Mouse (Mus musculus) embryonic facial prominence, embryonic 15.5 days (tissue): ENCODE results near the gene Anxa2. TPM values are rescaled to one million over a fixed set of nuclear protein-coding genes. Genes with fewer than 3 reads are reported as not detected.

ENCODE experiments used
- ATAC-seq: fragments of 200-750 bp; cut with Nextera tagmentation; 2 replicates; pipeline ENCODE4 v1.8.0; 2017; ENCODE audit warnings: low read depth, moderate TSS enrichment; ENCODE audit not compliant: insufficient number of reproducible peaks, low FRiP score, low TSS enrichment
- H3K27ac ChIP-seq: fragments of 300-500 bp; sonication (generic); replicated peaks from 2 replicates; pipeline ENCODE4 v1.5.1; 2015; ENCODE audit warnings: mild to moderate bottlenecking, inconsistent platforms
- H3K27me3 ChIP-seq: fragments of 300-500 bp; sonication (generic); 2 replicates; pipeline ENCODE4 v1.6.1; 2015; ENCODE audit warnings: inconsistent platforms
- H3K36me3 ChIP-seq: fragments of 300-500 bp; sonication (generic); 2 replicates; pipeline ENCODE4 v1.6.1; 2015; ENCODE audit warnings: mild to moderate bottlenecking, inconsistent platforms
- H3K4me1 ChIP-seq: fragments of 300-500 bp; sonication (generic); 2 replicates; pipeline ENCODE4 v1.6.1; 2015; ENCODE audit warnings: inconsistent platforms
- H3K4me2 ChIP-seq: fragments of 300-500 bp; sonication (generic); replicated peaks from 2 replicates; pipeline ENCODE4 v1.6.1; 2015; ENCODE audit warnings: mild to moderate bottlenecking, inconsistent platforms
- H3K4me3 ChIP-seq: fragments of 300-500 bp; sonication (generic); replicated peaks from 2 replicates; pipeline ENCODE4 v1.5.1; 2015; ENCODE audit warnings: mild to moderate bottlenecking, inconsistent platforms
- H3K9ac ChIP-seq: fragments of 300-500 bp; sonication (generic); 2 replicates; pipeline ENCODE4 v1.6.1; 2015; ENCODE audit warnings: inconsistent platforms
- H3K9me3 ChIP-seq: fragments of 300-500 bp; sonication (generic); replicated peaks from 2 replicates; pipeline ENCODE4 v1.6.1; 2016; ENCODE audit warnings: inconsistent platforms
- WGBS: fragments of 180-500 bp; shearing (Covaris S2); methylation state at CpG from one replicate; pipeline ENCODE4 v1.1.7; 2015; 5-methylcytosine and 5-hydroxymethylcytosine counted together
- polyA plus RNA-seq: library from polyadenylated mRNA; unstranded; fragments of >200 nt; fragmentation: Nextera tagmentation; extraction: Ambion mirVana; gene quantifications from 2 replicates; pipeline ENCODE4 v1.2.1, GENCODE M21; 2015

Anxa2 gene
- polyA plus RNA-seq, 1 experiment from 2014 or later: 1,714 TPM

DNA sequence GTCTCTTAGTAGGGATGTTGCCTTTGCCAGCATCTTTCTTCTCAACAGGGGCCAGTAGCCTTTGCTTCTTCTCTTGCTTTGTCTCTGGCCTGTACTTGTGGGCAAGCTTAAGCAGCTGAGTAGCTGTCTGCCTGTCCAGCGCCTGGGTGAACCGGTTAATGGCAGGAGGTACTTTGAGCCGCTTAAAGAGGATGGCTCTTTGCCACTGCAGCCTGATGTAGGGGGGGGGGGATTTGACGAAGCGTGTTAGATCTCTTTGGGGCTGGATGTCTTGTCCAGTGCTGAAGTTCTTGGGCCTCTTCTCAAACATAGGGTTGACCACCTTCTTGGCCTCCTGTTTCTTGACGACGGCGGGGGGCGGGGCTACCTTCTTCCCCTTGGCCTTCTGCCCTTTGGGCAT lies 2.8 kb upstream of the Anxa2 start:
- Histone ChIP-seq H3K9ac (no peak overlapping the region), H3K4me1 (peaks cover 31% of the 10 kb centered on the region), H3K9me3 (no peaks in the 10 kb centered on the region), H3K27ac (no peak overlapping the region), H3K36me3 (no peaks in the 10 kb centered on the region), H3K4me3 (no peak overlapping the region), H3K27me3 (no peaks in the 10 kb centered on the region), H3K4me2 (no peak overlapping the region)
- 80% methylated on average over 9 of the region's 9 CpGs for WGBS
- ATAC-seq: no peak

DNA sequence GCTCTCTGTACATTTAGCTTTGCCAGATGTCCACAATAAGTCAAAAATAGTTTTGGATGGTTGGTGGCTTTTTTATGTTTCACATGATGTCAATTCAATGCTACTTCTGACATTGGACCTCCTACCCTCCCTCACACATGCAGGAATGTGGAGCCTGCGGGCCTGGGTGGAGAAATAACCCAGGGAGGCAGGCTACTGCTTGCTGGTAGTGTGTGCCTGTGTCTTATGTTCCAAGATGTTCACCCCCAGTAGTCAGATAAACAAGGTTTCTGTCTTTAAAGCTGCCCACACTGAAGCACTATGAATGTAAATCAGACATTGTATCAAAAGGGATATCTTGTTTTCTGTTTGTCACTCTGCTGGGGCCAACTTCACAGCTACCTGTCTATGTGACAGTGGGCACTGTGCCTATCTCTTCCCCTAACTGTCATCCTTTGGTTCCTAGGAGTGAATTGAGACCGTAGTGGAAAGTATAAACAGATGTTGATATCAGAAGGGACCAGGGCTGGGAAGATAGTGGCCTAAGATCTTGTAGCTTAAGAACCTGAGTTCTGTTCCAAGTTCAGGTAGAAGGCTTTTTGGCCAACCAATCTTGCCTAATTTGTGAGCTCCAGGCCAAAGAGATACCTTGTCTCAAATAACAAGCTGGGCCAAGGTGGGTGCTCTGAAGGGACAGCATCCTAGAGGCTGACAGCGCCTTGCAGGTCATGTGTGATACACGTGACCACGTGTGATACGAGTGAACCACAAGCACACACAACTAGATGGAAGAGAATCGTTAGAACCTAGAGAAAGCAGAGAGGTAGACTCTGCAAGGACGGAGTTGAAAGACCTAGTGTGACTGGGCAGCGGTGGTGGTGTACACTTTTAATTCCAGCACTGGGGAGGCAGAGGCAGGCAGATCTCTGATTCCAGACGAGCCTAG lies 1.3 kb upstream of the Anxa2 start:
- Histone ChIP-seq H3K27me3 (no peaks in the 10 kb centered on the region), H3K9ac (no peak overlapping the region), H3K27ac (peak overlapping the region; percentile 99), H3K4me3 (no peak overlapping the region), H3K9me3 (no peaks in the 10 kb centered on the region), H3K36me3 (no peaks in the 10 kb centered on the region; the same call in 1 of the 2 replicates), H3K4me2 (no peak overlapping the region), H3K4me1 (peaks cover 46% of the 10 kb centered on the region)
- 82% methylated on average over 10 of the region's 10 CpGs for WGBS
- ATAC-seq: no peak

DNA sequence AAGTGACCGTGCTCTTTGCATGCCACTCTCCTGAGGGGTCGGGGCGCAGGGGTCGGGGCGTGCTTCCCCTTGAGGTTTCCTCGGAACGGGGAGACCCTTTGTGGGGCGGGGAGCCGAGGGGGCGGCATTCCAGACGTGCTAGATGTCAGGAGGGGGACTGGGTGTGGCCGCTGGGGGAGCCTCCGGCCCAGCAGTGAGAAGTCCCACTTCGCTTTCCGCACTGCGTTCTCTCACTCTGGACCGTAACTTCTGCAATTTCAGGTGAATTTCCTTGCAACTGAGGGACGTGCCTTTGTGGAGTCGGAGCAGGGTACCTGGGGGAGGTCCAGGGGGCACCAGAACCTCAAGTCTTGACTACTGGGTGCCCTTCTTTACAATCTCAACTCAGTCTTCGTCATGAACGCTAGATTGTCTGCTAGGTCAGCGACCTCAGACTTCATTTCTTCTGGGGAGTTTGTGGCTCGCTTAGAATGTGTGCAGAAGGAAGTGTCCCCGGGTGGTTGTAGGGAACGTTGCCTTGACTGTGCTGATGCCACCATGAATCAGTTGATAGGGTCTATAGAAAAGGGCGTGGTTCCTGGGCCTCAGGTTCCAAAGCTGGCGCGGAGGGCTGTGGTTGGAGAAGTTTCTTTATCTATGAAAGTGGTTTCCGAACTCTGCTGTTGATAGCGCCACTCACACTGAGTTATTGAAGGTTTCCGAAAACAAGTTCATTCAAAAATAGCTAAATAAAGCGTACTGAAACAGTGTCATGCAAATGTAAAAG lies 664 bp downstream of the Anxa2 start:
- no peak; the same call in 1 of the 2 replicates for ATAC-seq
- peak overlapping the region; percentile 87 for H3K4me3 ChIP-seq
- H3K4me2 ChIP-seq: peak overlapping the region; percentile 65
- H3K4me1 ChIP-seq: peaks cover 64% of the 10 kb centered on the region
- no peaks in the 10 kb centered on the region for H3K27me3 ChIP-seq
- no peaks in the 10 kb centered on the region; the same call in 1 of the 2 replicates for H3K36me3 ChIP-seq
- no peaks in the 10 kb centered on the region for H3K9me3 ChIP-seq
- H3K27ac ChIP-seq: peak overlapping the region; percentile 99
- 4% methylated on average over 32 of the region's 32 CpGs for WGBS
- peak overlapping the region; percentile 84 for H3K9ac ChIP-seq

DNA sequence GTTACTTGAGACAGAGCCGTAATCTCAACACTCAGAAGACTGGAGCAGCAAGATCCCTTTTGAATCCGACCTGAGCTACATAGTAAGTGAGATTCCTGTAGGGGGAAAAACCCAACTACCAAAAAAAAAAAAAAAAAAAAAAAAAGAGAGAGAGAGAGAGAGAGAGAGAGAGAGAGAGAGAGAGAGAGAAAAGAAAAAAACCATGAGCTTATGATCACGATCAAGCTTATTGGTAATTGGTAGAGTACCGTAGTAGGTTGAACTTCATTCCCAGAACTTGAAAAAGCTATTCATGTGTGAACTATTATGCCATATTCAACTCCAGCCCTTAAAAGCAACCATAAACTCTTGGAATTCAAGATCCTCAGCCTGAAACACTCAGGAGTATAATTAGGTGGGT lies 1.3 kb downstream of the Anxa2 start:
- H3K27me3 ChIP-seq: no peaks in the 10 kb centered on the region
- peak overlapping the region; percentile 99 for H3K27ac ChIP-seq
- peak overlapping the region; percentile 84 for H3K9ac ChIP-seq
- no peaks in the 10 kb centered on the region for H3K9me3 ChIP-seq
- H3K4me2 ChIP-seq: peak overlapping the region; percentile 65
- peaks cover 70% of the 10 kb centered on the region for H3K4me1 ChIP-seq
- no peak for ATAC-seq
- H3K36me3 ChIP-seq: no peaks in the 10 kb centered on the region; the same call in 1 of the 2 replicates
- WGBS: 15% methylated on average over 4 of the region's 4 CpGs
- H3K4me3 ChIP-seq: peak overlapping the region; percentile 87

DNA sequence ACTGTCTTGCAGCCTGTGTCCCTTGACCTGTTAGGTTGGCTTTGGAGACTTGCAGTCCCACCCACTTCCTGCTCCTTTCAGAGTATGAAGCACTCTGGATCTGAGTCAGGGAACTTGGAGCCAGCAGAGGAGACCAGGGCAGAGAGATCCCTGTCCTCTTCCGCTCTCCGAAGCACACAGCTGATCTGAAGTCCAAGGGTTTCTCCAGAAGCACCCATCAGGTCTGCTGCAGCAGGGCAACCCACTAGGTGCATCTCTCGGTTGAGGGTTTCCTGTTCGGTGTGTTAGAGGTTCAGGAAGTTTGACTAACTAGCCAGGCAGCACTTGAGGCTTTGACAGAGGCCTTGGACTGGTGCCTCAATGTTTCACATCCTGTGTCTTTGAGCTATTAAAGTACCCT lies 2.0 kb downstream of the Anxa2 start:
- ATAC-seq: no peak
- peaks cover 77% of the 10 kb centered on the region for H3K4me1 ChIP-seq
- 39% methylated on average over 4 of the region's 4 CpGs for WGBS

DNA sequence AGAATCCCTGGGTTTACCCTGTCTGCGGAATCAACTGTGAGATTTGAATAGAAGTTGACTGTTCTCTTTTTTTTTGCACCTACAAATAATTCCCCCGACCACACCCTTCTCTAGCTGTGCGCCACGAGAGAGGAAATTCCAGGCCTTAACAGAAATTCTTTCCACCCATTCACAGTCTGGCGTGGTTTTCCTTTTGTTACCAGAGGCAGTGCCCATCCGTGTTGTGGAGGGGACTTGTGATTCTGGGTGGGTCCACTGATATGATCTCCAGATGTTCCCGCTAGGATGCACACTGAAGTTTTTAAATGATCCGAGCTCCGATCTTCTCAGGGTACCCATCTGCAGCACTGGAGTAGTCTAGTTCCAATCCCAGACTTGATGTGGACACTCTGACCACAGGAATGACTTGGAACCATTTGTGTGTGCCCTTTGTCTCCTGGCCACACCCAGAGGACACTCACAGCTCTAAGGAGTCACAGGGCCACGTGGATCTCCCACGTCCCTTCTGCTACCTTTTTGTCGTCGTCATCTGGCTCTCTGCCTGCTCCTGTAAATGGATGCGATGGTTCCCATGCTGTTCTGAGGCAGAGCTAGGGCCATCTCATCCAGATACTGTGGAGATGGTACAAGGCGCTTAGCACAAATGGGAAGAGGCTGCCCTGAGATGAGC lies 3.1 kb downstream of the Anxa2 start:
- no peak for ATAC-seq
- Histone ChIP-seq H3K9me3 (no peaks in the 10 kb centered on the region), H3K9ac (no peak overlapping the region; the same call in 1 of the 2 replicates), H3K27me3 (no peaks in the 10 kb centered on the region), H3K4me3 (peak overlapping the region; percentile 87), H3K27ac (peak overlapping the region; percentile 99), H3K4me1 (peaks cover 82% of the 10 kb centered on the region), H3K4me2 (peak overlapping the region; percentile 65), H3K36me3 (peaks cover 12% of the 10 kb centered on the region; the same call in 1 of the 2 replicates)
- 33% methylated on average over 15 of the region's 15 CpGs for WGBS

More for the DNA sequence above, 2.0 kb downstream of the Anxa2 start:
- Histone ChIP-seq H3K4me3 (peak overlapping the region; percentile 87), H3K9ac (peak overlapping the region; percentile 39), H3K27me3 (no peaks in the 10 kb centered on the region), H3K9me3 (no peaks in the 10 kb centered on the region), H3K36me3 (peaks cover 6% of the 10 kb centered on the region; the same call in 1 of the 2 replicates), H3K27ac (peak overlapping the region; percentile 99), H3K4me2 (peak overlapping the region; percentile 65)

DNA sequence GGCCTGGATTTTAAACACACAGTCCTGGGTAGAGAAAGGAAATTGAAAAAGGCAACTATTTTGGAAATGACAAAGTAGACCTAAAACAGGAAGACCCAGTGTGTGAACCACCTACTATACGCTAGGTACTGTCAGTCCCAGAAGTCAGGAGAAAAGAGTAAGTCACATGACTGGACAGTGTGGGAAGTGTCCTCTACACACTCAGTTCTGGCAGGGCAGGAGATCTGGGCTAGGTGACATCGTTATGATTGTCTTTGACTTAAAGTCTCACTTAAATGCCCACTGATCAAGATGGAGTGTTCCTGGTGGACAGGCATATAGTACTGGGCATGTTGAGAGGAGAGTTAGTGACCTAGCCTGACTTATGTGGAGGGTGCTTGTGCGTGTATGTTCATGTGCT lies 3.7 kb downstream of the Anxa2 start:
- H3K9me3 ChIP-seq: no peaks in the 10 kb centered on the region
- peak overlapping the region; percentile 65 for H3K4me2 ChIP-seq
- peak overlapping the region; percentile 99 for H3K27ac ChIP-seq
- WGBS: 86% methylated on average over 3 of the region's 3 CpGs
- H3K36me3 ChIP-seq: peaks cover 19% of the 10 kb centered on the region; the same call in 1 of the 2 replicates
- H3K4me3 ChIP-seq: peak overlapping the region; percentile 87
- no peak overlapping the region for H3K9ac ChIP-seq
- no peaks in the 10 kb centered on the region for H3K27me3 ChIP-seq
- peaks cover 80% of the 10 kb centered on the region for H3K4me1 ChIP-seq
- ATAC-seq: no peak

DNA sequence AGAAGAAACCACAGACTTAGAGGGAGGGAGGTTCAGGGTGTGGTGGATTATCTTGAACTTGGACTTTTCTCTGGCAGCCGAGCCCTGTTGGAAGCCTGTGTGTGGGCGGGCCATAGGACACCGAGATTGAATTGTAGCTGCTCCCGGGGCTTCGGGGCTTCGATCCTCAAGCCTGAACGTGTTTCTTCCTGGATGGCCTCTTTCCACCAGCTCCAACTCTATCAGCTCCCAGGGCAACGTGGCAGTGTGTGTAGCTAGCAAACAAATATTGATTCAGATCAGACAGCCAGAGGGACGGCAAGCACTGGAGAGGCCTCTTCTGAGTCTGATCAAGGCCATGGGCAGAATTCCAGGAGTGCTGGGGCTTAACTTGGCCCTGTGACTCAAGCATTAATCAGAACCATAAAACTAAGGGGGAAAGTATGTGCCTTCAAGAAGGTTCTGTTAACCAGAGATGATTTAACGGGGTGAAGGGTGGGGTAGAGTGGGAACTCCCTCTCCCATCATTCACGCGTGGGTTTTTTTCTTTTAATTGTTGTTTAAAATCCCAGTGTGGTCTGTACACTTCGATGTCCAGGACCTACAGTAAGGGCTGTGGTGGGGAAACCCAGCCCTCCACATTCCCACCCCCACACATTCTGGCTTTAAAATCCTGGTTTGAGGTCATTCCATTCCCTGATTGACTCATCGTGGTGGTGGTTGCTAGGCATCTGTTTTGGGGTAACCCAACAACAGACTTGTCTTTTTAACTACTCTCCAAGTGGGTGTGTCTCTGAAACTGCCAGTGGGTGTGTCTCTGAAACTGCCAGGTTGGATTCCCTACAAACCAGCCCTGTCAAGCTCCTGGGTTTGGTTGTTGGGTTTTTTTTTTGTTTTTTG lies 4.6 kb downstream of the Anxa2 start:
- Histone ChIP-seq H3K9ac (no peak overlapping the region), H3K9me3 (no peaks in the 10 kb centered on the region), H3K4me2 (peak overlapping the region; percentile 65), H3K4me3 (peak overlapping the region; percentile 87), H3K4me1 (peaks cover 77% of the 10 kb centered on the region), H3K27ac (peak overlapping the region; percentile 99), H3K27me3 (no peaks in the 10 kb centered on the region), H3K36me3 (peaks cover 22% of the 10 kb centered on the region; the same call in 1 of the 2 replicates)
- ATAC-seq: peak; percentile 63
- 7% methylated on average over 14 of the region's 14 CpGs for WGBS

DNA sequence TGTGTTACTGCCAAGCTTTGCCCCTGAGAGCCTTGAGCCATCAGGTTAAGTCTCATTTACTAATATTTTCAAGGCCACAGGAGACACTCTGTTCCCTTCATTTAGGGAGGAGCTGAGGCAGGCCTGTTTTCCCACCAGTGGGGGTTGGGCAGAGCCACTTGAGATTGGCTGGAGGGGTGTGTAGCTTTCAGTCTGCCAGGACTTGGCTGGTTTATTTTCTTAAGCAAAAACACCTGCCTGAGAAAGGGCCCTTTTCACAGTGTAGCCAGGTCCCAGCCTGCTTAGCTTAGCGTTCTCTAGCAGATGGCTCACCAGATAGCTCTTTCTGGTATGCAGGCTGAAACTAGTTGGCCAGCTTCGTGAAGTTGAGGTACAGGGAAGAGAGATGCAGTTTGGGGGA lies 5.6 kb downstream of the Anxa2 start:
- Histone ChIP-seq H3K27ac (peak overlapping the region; percentile 99), H3K9ac (no peak overlapping the region), H3K4me1 (peaks cover 80% of the 10 kb centered on the region), H3K27me3 (no peaks in the 10 kb centered on the region), H3K36me3 (peaks cover 22% of the 10 kb centered on the region; the same call in 1 of the 2 replicates), H3K4me2 (peak overlapping the region; percentile 65), H3K9me3 (no peaks in the 10 kb centered on the region), H3K4me3 (peak overlapping the region; percentile 87; the same call in 1 of the 2 replicates)
- 10% methylated on average over 2 of the region's 2 CpGs for WGBS
- ATAC-seq: peak; percentile 78

DNA sequence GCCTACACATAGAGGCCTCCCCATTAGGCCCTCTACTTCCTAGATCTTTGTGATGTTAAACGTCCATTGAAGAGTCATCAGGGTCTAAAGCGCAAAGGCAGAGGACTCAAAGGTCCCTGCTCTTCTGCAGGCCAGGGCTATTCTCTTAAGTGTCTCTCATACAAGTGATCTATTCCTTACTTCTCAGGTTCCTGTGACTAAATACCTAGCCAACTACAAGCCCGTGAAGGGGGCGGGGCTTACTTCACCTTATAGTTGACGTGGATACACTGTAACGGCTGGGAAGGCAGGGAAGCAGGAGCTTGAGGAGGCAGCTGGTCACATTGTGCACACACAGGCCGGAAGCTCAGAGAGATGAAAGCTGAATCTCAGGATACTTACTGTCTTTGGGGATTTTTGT lies 6.5 kb downstream of the Anxa2 start:
- H3K27ac ChIP-seq: peak overlapping the region; percentile 99
- H3K4me3 ChIP-seq: 0 out of 2 replicates have a peak overlapping the region, but pooled peaks have one; percentile 2
- no peaks in the 10 kb centered on the region for H3K9me3 ChIP-seq
- peaks cover 87% of the 10 kb centered on the region for H3K4me1 ChIP-seq
- H3K9ac ChIP-seq: no peak overlapping the region
- no peaks in the 10 kb centered on the region for H3K27me3 ChIP-seq
- peak overlapping the region; percentile 65; the same call in 1 of the 2 replicates for H3K4me2 ChIP-seq
- H3K36me3 ChIP-seq: peaks cover 30% of the 10 kb centered on the region
- no peak for ATAC-seq
- 69% methylated on average over 7 of the region's 7 CpGs for WGBS
